Mouse (Mus musculus): ENCODE measurements at regions not wholly inside any gene's neighbourhood (a gene's known extent, or its start where the extent isn't known, plus 50 kb on each side); places are given as distances from the start of the nearest gene placed in this dataset.

GRCm38 (mm10) chr3:72603718-72604359 is 363.8 kb downstream of the Sis start:
- Histone ChIP-seq H3K27me3 (ENCODE audit: control insufficient read depth, insufficient read depth, low read length) (no peaks in the 10 kb centered on the region), H3K4me3 (replicated peaks; ENCODE audit: insufficient read depth, low read depth, low read length) (no peak overlapping the region), H3K4me1 (ENCODE audit: control insufficient read depth, insufficient read depth, low read length) (no peaks in the 10 kb centered on the region), H3K27ac (ENCODE audit: insufficient read depth, low read length) (no peak overlapping the region)
- TF ChIP-seq POLR2A (IDR thresholded peaks at IDR 0.05; ENCODE audit: borderline replicate concordance, insufficient read depth, low read length) (no peak), CTCF (IDR thresholded peaks at IDR 0.05; ENCODE audit: borderline replicate concordance, insufficient read depth, low read depth, low read length) (no peak)
- DNase-seq = no peak
- 73% methylated on average over 9 of the region's 9 CpGs for WGBS

Data from cerebellum, adult 2 months (tissue).